Mouse (Mus musculus) limb, embryonic 13.5 days (tissue): Measurements from ENCODE around the gene Commd7. TPM values are rescaled to one million over a fixed set of nuclear protein-coding genes. Genes with fewer than 3 reads are reported as not detected.
"Not testable (repeated sequence)": the region's sequence is repeated elsewhere in the genome, so short reads cannot be mapped to it uniquely, and the experiment has no call there.

Source experiments
- ATAC-seq: fragments of 200-750 bp; cut with Nextera tagmentation; 2 replicates; pipeline ENCODE4 v1.8.0; 2017; ENCODE audit warnings: low read depth, moderate number of reproducible peaks, moderate TSS enrichment; ENCODE audit not compliant: low FRiP score
- H3K27ac ChIP-seq: fragments of 300-500 bp; sonication (generic); 2 replicates; pipeline ENCODE4 v1.5.1; 2015; ENCODE audit warnings: inconsistent platforms, mild to moderate bottlenecking, moderate library complexity
- H3K27me3 ChIP-seq: fragments of 300-500 bp; sonication (generic); 2 replicates; pipeline ENCODE4 v1.6.1; 2015; ENCODE audit warnings: mild to moderate bottlenecking, inconsistent platforms
- H3K36me3 ChIP-seq: fragments of 300-500 bp; sonication (generic); 2 replicates; pipeline ENCODE4 v1.6.1; 2015; ENCODE audit warnings: inconsistent platforms, mild to moderate bottlenecking, moderate library complexity
- H3K4me1 ChIP-seq: fragments of 300-500 bp; sonication (generic); 2 replicates; pipeline ENCODE4 v1.6.1; 2015; ENCODE audit warnings: inconsistent platforms
- H3K4me2 ChIP-seq: fragments of 300-500 bp; sonication (generic); replicated peaks from 2 replicates; pipeline ENCODE4 v1.6.1; 2015; ENCODE audit warnings: inconsistent platforms, mild to moderate bottlenecking, moderate library complexity
- H3K4me3 ChIP-seq: fragments of 300-500 bp; sonication (generic); 2 replicates; pipeline ENCODE4 v1.5.1; 2015; ENCODE audit warnings: moderate library complexity, mild to moderate bottlenecking, inconsistent platforms
- H3K9ac ChIP-seq: fragments of 300-500 bp; sonication (generic); 2 replicates; pipeline ENCODE4 v1.6.1; 2015; ENCODE audit warnings: mild to moderate bottlenecking, inconsistent platforms
- H3K9me3 ChIP-seq: fragments of 300-500 bp; sonication (generic); 2 replicates; pipeline ENCODE4 v1.6.1; 2016; ENCODE audit warnings: inconsistent platforms
- WGBS: fragments of 180-500 bp; shearing (Covaris S2); methylation state at CpG from one replicate; pipeline ENCODE4 v1.1.7; 2015; 5-methylcytosine and 5-hydroxymethylcytosine counted together
- polyA plus RNA-seq: library from polyadenylated mRNA; unstranded; fragments of >200 nt; fragmentation: Nextera tagmentation; extraction: Ambion mirVana; gene quantifications from 2 replicates; pipeline ENCODE4 v1.2.1, GENCODE M21; 2015

The Commd7 gene
- 77.0 and 79.4 TPM in 2 replicates for polyA plus RNA-seq

DNA sequence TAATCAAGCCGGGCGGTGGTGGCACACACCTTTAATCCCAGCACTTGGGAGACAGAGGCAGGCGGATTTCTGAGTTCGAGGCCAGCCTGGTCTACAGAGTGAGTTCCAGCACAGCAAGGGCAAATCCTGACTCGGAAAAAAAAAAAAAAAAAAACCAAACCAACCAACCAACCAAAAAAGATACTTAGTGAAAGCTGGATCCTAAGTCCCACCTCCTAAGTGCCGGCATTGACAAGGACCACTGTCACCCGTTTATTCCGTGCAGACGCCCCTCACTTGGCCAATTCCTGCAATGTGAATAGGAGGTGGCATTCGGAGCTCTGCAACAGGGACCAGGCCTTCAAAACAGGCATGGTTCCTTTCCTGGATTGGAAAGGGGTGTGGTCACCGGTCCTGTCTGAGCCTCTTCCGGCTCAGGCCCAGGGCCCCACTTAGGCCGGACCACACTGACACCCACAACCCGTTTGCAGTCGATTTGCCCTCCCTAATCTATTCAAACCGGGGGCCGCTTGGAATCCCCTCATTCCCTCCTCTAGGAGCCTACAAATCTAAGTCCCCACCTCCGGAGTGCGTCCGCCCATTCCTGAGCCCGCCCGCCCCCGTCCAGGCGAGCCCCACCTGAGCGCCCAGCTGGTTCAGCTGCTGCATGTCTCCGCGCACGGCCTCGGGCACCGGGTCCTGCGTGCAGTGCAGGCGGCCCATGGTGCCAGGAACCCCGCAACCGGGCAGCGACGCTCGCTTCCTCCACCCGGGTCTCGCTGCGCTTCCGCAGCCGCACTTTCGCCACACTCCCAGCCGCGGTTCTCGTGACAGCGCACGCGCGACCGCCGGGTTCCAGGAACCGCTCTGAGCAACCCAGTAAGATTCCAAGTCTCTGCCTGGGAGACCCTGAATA, at the start of gene Commd7:
Gene Commd7 (minus strand): TSS at position 806 of the 895 bp plus-strand sequence.
- 5% methylated on average over 53 of the region's 53 CpGs for WGBS
- Histone ChIP-seq H3K27me3 (no peaks in the 10 kb centered on the region), H3K36me3 (peaks cover 21% of the 10 kb centered on the region), H3K4me3 (peak within 1 kb of the TSS; percentile 88), H3K9me3 (no peaks in the 10 kb centered on the region), H3K9ac (peak within 1 kb of the TSS; percentile 92), H3K27ac (peak within 1 kb of the TSS; percentile 90), H3K4me1 (peaks cover 16% of the 10 kb centered on the region), H3K4me2 (peak within 1 kb of the TSS; percentile 73)
- peak; percentile 90 for ATAC-seq

DNA sequence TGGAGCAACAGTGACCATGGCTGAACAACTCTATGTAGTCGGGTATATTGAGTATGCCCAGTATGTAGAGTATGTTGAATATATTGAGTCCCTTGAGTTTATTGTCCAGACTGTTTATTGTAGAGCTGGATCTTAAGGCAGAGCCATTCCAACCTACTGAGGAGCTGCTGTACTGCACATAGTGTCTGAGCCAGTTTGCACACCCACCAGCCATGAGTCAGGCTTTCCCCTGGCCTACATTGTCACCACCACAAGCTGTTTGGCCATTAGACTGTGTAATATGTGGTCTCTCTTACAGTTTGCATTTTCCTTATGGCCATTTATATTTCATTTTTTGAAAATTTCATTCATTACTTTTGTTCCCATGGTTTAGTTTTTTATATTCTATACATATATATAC, 47.4 kb upstream of the Commd7 start:
- H3K27me3 ChIP-seq, result no peaks in the 10 kb centered on the region
- ATAC-seq, result no peak
- H3K27ac ChIP-seq, result no peak overlapping the region
- H3K4me3 ChIP-seq, result no peak overlapping the region
- H3K36me3 ChIP-seq, result peaks cover 31% of the 10 kb centered on the region
- H3K4me2 ChIP-seq, result no peak overlapping the region
- WGBS, result 89% methylated on average over 1 of the region's 1 CpGs
- no peaks in the 10 kb centered on the region for H3K9me3 ChIP-seq
- H3K4me1 ChIP-seq, result no peaks in the 10 kb centered on the region
- H3K9ac ChIP-seq, result no peak overlapping the region

DNA sequence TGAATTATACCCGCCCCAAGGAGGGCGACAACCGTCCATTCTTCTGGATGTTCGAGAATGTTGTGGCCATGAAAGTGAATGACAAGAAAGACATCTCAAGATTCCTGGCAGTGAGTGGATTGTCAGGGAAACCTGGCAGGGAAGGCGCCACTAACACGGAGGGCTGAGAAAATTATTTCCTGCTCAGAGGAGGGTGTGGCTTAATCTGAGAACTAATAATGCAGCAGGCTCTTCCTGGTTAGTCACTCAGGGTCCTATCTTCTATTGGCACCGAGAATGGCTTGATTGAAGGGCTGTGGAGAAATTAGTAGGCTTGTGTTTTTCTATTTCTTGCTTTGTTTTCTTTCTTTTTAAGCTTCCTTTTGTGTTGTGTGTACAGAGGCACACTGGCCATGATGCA, 45.0 kb upstream of the Commd7 start:
- peaks cover 39% of the 10 kb centered on the region for H3K36me3 ChIP-seq
- WGBS, result 88% methylated on average over 7 of the region's 7 CpGs
- no peaks in the 10 kb centered on the region for H3K4me1 ChIP-seq
- H3K9ac ChIP-seq, result no peak overlapping the region
- H3K27ac ChIP-seq, result no peak overlapping the region
- ATAC-seq, result no peak
- no peak overlapping the region for H3K4me3 ChIP-seq
- no peaks in the 10 kb centered on the region for H3K27me3 ChIP-seq
- no peak overlapping the region for H3K4me2 ChIP-seq
- no peaks in the 10 kb centered on the region for H3K9me3 ChIP-seq

DNA sequence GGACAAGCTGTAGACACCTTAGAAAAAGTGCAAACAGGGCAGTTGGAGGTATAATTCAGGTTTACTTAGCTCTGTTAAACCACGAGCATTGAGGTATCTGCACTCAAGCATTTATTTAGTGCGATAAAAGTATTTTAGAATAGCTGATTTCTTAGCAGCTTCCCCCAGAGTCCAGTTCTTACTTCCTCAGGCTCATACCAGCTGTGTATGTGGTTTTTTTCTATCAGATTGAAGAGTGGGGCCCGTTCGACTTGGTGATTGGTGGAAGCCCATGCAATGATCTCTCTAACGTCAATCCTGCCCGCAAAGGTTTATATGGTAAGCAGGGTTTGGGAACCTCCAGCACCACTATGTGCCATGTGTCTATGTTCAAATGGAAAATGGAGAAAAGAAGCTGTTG, 44.4 kb upstream of the Commd7 start:
- WGBS, result 91% methylated on average over 6 of the region's 6 CpGs
- no peaks in the 10 kb centered on the region for H3K9me3 ChIP-seq
- no peaks in the 10 kb centered on the region for H3K27me3 ChIP-seq
- no peak overlapping the region for H3K9ac ChIP-seq
- no peak for ATAC-seq
- peaks cover 36% of the 10 kb centered on the region for H3K36me3 ChIP-seq
- H3K4me3 ChIP-seq, result no peak overlapping the region
- H3K4me1 ChIP-seq, result no peaks in the 10 kb centered on the region
- no peak overlapping the region for H3K27ac ChIP-seq
- H3K4me2 ChIP-seq, result no peak overlapping the region

DNA sequence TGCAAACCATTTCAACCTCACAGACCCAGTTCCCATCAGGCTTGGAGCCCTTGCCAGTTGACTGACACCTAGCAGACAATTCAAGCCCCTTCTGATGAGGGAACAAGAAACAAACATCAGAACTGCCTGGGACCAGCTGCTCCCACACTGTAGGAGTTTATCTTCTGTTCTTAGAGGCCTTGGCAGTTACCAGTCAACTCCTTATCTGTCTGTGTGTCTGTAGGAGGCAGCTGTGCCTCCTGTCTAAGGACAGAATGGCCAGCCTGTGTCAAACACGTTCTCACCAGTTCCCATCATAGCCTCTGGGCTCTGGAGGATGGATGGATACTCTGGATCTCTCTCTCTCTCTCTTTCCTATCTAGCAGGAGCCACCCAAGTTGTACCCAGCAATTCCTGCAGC, 42.8 kb upstream of the Commd7 start:
- H3K4me2 ChIP-seq, H3K27ac ChIP-seq, H3K27me3 ChIP-seq, ATAC-seq, H3K9me3 ChIP-seq, H3K9ac ChIP-seq, H3K4me3 ChIP-seq, H3K4me1 ChIP-seq: not testable (repeated sequence)
- H3K36me3 ChIP-seq, result peaks cover 37% of the 10 kb centered on the region
- 86% methylated on average over 1 of the region's 1 CpGs for WGBS

DNA sequence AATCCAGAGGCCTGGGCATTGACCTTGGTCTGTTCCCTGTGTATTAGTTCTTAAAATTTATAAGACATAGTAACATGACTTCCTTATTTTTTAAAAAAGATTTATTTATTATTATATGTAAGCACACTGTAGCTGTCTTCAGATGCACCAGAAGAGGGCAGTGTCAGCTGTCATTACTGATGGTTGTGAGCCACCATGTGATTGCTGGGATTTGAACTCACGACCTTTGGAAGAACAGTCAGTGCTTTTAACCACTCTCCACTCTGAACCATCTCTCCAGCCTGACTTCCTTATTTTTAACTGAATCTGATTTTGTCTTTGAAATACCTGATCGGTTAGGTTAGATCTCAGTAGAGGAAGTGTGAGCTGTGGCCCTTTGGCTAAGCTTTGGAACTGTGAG, 40.0 kb upstream of the Commd7 start:
- Histone ChIP-seq H3K36me3 (peaks cover 36% of the 10 kb centered on the region), H3K4me2 (no peak overlapping the region), H3K4me1 (no peaks in the 10 kb centered on the region), H3K27ac (no peak overlapping the region), H3K9ac (no peak overlapping the region), H3K4me3 (no peak overlapping the region), H3K9me3 (no peaks in the 10 kb centered on the region), H3K27me3 (no peaks in the 10 kb centered on the region)
- 89% methylated on average over 2 of the region's 2 CpGs for WGBS
- ATAC-seq, result no peak

DNA sequence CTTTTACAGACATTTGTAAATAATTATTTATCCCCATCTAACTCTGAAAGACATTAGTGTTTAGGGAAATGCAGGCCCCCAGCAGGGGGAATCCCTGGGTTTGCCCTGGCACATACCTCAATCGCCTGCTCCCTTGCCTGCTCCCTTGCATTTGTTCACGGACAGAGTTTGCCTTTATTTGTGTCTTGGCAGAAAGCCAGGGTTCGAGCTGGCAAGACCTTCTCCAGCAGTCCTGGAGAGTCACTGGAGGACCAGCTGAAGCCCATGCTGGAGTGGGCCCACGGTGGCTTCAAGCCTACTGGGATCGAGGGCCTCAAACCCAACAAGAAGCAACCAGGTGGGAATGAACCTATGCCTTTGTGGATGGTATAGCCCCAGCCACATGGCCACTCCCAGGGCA, 37.5 kb upstream of the Commd7 start:
- Histone ChIP-seq H3K4me3 (no peak overlapping the region), H3K36me3 (peaks cover 28% of the 10 kb centered on the region)
- ATAC-seq, result no peak

DNA sequence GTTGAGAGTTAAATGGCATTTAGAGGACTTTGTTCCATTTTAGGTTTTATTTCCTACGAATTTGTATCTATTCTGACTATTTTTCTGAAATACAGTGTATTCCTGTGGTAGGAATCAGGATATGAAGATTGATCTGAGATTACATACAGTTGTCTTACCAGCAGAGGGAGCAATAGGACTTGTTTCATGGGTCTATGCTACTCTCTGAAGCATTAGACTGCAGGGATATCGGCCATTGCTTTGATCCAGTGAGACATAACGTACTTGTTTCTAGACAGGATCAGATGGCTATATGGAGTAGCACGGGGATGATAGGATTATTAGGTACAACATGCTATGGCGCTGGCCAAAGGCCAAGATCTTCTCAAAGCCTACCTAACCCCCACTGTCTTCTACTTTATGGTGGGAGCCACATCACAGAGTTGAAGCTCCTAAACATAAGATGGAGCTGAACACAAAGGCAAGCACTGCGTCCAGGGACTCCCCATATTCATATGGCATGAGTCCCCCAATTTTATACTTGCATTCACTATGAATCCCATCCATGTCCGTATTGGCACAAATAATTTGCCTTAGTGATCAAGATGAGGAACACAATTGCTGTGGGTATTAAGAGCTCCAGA, 36.3 kb upstream of the Commd7 start:
- H3K4me3 ChIP-seq, result no peak overlapping the region
- no peaks in the 10 kb centered on the region for H3K4me1 ChIP-seq
- H3K27ac ChIP-seq, result no peak overlapping the region
- H3K9me3 ChIP-seq, result no peaks in the 10 kb centered on the region
- peaks cover 25% of the 10 kb centered on the region for H3K36me3 ChIP-seq
- H3K9ac ChIP-seq, result no peak overlapping the region
- H3K27me3 ChIP-seq, result no peaks in the 10 kb centered on the region
- no peak overlapping the region for H3K4me2 ChIP-seq
- 68% methylated on average over 7 of the region's 7 CpGs for WGBS
- ATAC-seq, result no peak

More for the DNA sequence above, 37.5 kb upstream of the Commd7 start:
- H3K27me3 ChIP-seq, result no peaks in the 10 kb centered on the region
- 65% methylated on average over 5 of the region's 5 CpGs for WGBS
- H3K9ac ChIP-seq, result no peak overlapping the region
- no peak overlapping the region for H3K27ac ChIP-seq
- no peak overlapping the region for H3K4me2 ChIP-seq
- no peaks in the 10 kb centered on the region for H3K4me1 ChIP-seq
- no peaks in the 10 kb centered on the region for H3K9me3 ChIP-seq

DNA sequence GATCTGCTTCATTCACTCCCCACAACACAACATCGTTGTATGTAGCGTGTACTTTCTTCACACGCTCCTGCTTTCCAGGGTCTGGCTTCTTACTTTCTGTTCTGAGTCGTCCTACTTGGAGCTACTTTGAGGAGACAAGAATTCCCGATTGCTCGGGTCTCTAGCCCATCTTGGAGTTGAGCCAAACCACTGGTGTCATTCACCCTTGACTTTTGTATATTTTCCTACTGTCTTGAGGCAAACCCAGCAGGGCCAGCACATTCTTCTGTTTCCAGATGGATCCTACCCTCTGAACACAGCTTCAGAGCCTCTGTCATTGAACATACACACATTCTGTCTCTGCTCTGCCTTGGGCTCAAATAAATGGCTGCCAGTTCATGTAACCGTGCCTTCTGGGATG, 32.8 kb upstream of the Commd7 start:
- Histone ChIP-seq H3K9me3 (no peaks in the 10 kb centered on the region), H3K4me3 (no peak overlapping the region), H3K27me3 (no peaks in the 10 kb centered on the region), H3K4me2 (no peak overlapping the region), H3K36me3 (peaks cover 41% of the 10 kb centered on the region), H3K9ac (no peak overlapping the region), H3K27ac (no peak overlapping the region), H3K4me1 (no peaks in the 10 kb centered on the region)
- no peak for ATAC-seq
- WGBS, result 90% methylated on average over 7 of the region's 7 CpGs

DNA sequence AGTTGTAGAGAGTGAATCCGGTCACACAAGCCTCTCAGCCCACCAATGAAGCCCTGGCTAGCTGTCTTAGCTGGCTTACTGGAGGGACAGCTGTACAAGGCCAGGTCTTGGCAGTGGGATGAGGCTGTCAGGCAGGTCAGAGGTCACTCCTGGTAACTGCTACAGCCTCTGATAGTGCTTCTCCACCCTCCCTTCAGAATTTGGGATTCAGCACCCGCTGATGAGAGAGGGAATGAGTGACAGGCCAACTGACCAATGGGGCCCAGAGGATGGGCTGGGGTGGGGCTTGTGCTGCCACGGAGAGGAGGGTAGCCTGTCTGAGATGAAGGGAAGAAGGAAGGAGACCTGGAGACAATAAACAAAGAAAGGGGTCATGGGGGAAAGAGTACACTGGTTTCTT, 28.0 kb upstream of the Commd7 start:
- H3K4me2 ChIP-seq, result no peak overlapping the region
- no peak overlapping the region for H3K4me3 ChIP-seq
- H3K27ac ChIP-seq, result no peak overlapping the region
- H3K4me1 ChIP-seq, result no peaks in the 10 kb centered on the region
- WGBS, result 34% methylated on average over 3 of the region's 3 CpGs
- H3K9ac ChIP-seq, result no peak overlapping the region
- H3K27me3 ChIP-seq, result no peaks in the 10 kb centered on the region
- ATAC-seq, result no peak
- H3K36me3 ChIP-seq, result peaks cover 28% of the 10 kb centered on the region
- H3K9me3 ChIP-seq, result no peaks in the 10 kb centered on the region

DNA sequence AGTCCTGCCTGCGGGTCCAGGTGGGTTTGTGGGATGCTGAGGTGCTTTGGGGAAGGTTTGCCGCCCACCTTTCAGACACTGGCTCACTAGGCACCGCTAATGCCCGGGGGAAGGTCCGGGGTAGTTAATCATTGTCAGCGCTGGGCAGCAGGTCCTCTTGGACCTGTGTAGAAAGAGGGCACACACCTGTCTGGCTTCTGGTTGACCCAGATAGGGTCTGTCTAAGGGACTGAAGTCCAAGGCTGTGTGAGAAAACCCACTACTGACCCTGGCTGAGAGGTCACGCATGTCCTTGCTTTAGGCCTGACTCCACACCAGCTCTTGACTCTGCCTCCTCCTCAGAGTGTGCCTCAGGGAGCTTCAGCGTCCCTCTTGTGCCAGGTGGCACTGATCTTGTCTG, 25.1 kb upstream of the Commd7 start:
- not testable (repeated sequence) for H3K4me2 ChIP-seq, H3K4me3 ChIP-seq, H3K27ac ChIP-seq, H3K4me1 ChIP-seq, H3K9me3 ChIP-seq, H3K27me3 ChIP-seq, ATAC-seq, H3K9ac ChIP-seq
- H3K36me3 ChIP-seq, result peaks cover 11% of the 10 kb centered on the region; the same call in 1 of the 2 replicates
- 74% methylated on average over 6 of the region's 8 CpGs for WGBS

DNA sequence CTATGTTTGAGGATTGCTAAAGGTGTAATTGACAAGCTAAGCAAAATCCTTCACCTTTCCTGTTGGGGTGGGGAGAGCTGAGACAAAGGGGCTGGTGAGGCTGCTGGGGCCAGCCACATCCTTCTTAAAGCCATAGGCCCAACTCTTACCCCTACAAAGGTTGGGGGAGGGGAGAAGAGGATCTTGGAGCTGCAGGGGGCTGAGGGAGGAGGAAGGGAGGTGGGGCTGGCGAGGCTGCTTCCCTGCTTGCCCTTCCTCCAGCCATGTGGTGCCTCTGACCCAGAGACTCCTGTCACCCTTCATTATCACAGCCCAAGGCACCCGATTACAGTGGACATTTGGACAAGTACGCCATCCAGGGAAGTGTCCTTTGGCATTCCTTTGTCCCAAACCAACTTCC, 19.1 kb upstream of the Commd7 start:
- H3K4me3 ChIP-seq, result no peak overlapping the region
- WGBS, result 68% methylated on average over 3 of the region's 3 CpGs
- ATAC-seq, result no peak
- no peak overlapping the region for H3K27ac ChIP-seq
- no peaks in the 10 kb centered on the region for H3K36me3 ChIP-seq
- H3K4me2 ChIP-seq, result no peak overlapping the region
- H3K27me3 ChIP-seq, result peaks cover 4% of the 10 kb centered on the region; the same call in 1 of the 2 replicates
- no peak overlapping the region for H3K9ac ChIP-seq
- H3K4me1 ChIP-seq, result peaks cover 11% of the 10 kb centered on the region
- no peaks in the 10 kb centered on the region for H3K9me3 ChIP-seq
